Mouse (Mus musculus) CH12.LX (cell line): ENCODE results near the gene 5730522E02Rik. TPM values are rescaled to one million over a fixed set of nuclear protein-coding genes. Genes with fewer than 3 reads are reported as not detected.

Experiments used
- DNase-seq: peaks from one replicate; pipeline ENCODE4 v3.0.0-alpha.2; 2013; ENCODE audit errors: extremely low read depth
- H3K27ac ChIP-seq: 2 replicates; pipeline ENCODE4 v1.5.1; 2012; ENCODE audit warnings: low read depth, mild to moderate bottlenecking, control low read depth, moderate library complexity; ENCODE audit not compliant: insufficient read depth
- H3K27me3 ChIP-seq: replicated peaks from 2 replicates; pipeline ENCODE3; 2012; ENCODE audit warnings: inconsistent platforms
- H3K36me3 ChIP-seq, 2 experiments: replicated peaks in 1 of 2; 2 replicates each; pipeline versions ENCODE3 to v1.6.1; 2012; ENCODE audit warnings: inconsistent platforms in 1 of 2, low read length in 1 of 2, mild to moderate bottlenecking in 1 of 2, mixed read lengths in 1 of 2, moderate library complexity in 1 of 2; ENCODE audit not compliant: control insufficient read depth in 1 of 2, insufficient read depth in 1 of 2
- H3K4me1 ChIP-seq, 2 experiments: 2 replicates each; pipeline ENCODE4 v1.6.1; 2012; ENCODE audit warnings: inconsistent platforms in 1 of 2, moderate library complexity in 1 of 2; ENCODE audit not compliant: insufficient read depth in 2 of 2, control insufficient read depth in 1 of 2
- H3K4me2 ChIP-seq: 2 replicates; pipeline ENCODE4 v1.6.1; 2012; ENCODE audit warnings: low read depth, mild to moderate bottlenecking, control low read depth; ENCODE audit not compliant: poor library complexity, insufficient read depth, severe bottlenecking
- H3K4me3 ChIP-seq, 3 experiments: fragments of 150-350 bp in 1 of 3; sonication (generic) in 1 of 3; replicated peaks in 1 of 3; 2 replicates each; pipeline versions ENCODE3 to v1.5.1; 2011 to 2012; ENCODE audit warnings: low read depth in 2 of 3, low read length in 2 of 3, mild to moderate bottlenecking in 2 of 3, moderate library complexity in 2 of 3, control low read depth in 1 of 3, improper control_type of control experiment in 1 of 3, inconsistent platforms in 1 of 3, mixed read lengths in 1 of 3; ENCODE audit not compliant: poor library complexity in 1 of 3
- H3K79me2 ChIP-seq: replicated peaks from 2 replicates; pipeline ENCODE4 v1.6.1; 2012; ENCODE audit warnings: mild to moderate bottlenecking, moderate library complexity; ENCODE audit not compliant: control insufficient read depth, poor library complexity, insufficient read depth, severe bottlenecking; ENCODE audit errors: extremely low read depth
- H3K9ac ChIP-seq: 2 replicates; pipeline ENCODE4 v1.6.1; 2012; ENCODE audit warnings: low read depth, mild to moderate bottlenecking, control low read depth, moderate library complexity; ENCODE audit not compliant: insufficient read depth
- H3K9me3 ChIP-seq: replicated peaks from 2 replicates; pipeline ENCODE3; 2012; ENCODE audit warnings: low read length, inconsistent platforms, mixed read lengths
- BHLHE40 ChIP-seq: IDR thresholded peaks from 2 replicates; pipeline ENCODE4 v1.6.1; 2011; ENCODE audit warnings: mild to moderate bottlenecking, low read depth, low read length, improper control_type of control experiment
- CTCF ChIP-seq, 2 experiments: IDR thresholded peaks in 1 of 2; conservative IDR thresholded peaks in 1 of 2; 2 replicates each; pipeline ENCODE4 v1.5.1; 2011 to 2012; ENCODE audit warnings: low read depth in 2 of 2, low read length in 2 of 2, improper control_type of control experiment in 1 of 2, inconsistent platforms in 1 of 2, mild to moderate bottlenecking in 1 of 2, moderate library complexity in 1 of 2
- E2F4 ChIP-seq: IDR thresholded peaks from 2 replicates; pipeline ENCODE4 v1.6.1; 2011; ENCODE audit warnings: low read depth, low read length, improper control_type of control experiment; ENCODE audit not compliant: insufficient replicate concordance
- ELF1 ChIP-seq: IDR thresholded peaks from 2 replicates; pipeline ENCODE4 v1.6.1; 2014; ENCODE audit warnings: low read depth, mild to moderate bottlenecking, inconsistent platforms, low read length, improper control_type of control experiment
- EP300 ChIP-seq: IDR thresholded peaks from 2 replicates; pipeline ENCODE4 v1.6.1; 2011; ENCODE audit warnings: low read length, improper control_type of control experiment
- ETS1 ChIP-seq: conservative IDR thresholded peaks from 2 replicates; pipeline ENCODE4 v1.6.1; 2012; ENCODE audit warnings: low read depth, mild to moderate bottlenecking, inconsistent platforms, low read length, improper control_type of control experiment, moderate library complexity
- HCFC1 ChIP-seq: IDR thresholded peaks from 2 replicates; pipeline ENCODE4 v1.6.1; 2012; ENCODE audit warnings: low read depth, mild to moderate bottlenecking, inconsistent platforms, low read length, improper control_type of control experiment
- JUN ChIP-seq: IDR thresholded peaks from 2 replicates; pipeline ENCODE4 v1.6.1; 2011; ENCODE audit warnings: low read depth, mild to moderate bottlenecking, low read length, improper control_type of control experiment, moderate library complexity; ENCODE audit not compliant: insufficient read depth
- JUND ChIP-seq: conservative IDR thresholded peaks from 2 replicates; pipeline ENCODE4 v1.6.1; 2011; ENCODE audit warnings: low read depth, low read length, improper control_type of control experiment
- MXI1 ChIP-seq: IDR thresholded peaks from 2 replicates; pipeline ENCODE4 v1.6.1; 2011; ENCODE audit warnings: mild to moderate bottlenecking, low read depth, low read length, improper control_type of control experiment
- PAX5 ChIP-seq: IDR thresholded peaks from 2 replicates; pipeline ENCODE4 v1.6.1; 2012; ENCODE audit warnings: low read length, inconsistent platforms, mixed read lengths
- POLR2AphosphoS2 ChIP-seq: IDR thresholded peaks from 2 replicates; pipeline ENCODE4 v1.6.1; 2011; ENCODE audit warnings: low read depth, low read length, improper control_type of control experiment
- RAD21 ChIP-seq: IDR thresholded peaks from 2 replicates; pipeline ENCODE4 v1.6.1; 2011; ENCODE audit warnings: low read depth, mild to moderate bottlenecking, low read length, improper control_type of control experiment, moderate library complexity
- SIN3A ChIP-seq: IDR thresholded peaks from 2 replicates; pipeline ENCODE4 v1.6.1; 2012; ENCODE audit warnings: low read length, improper control_type of control experiment, inconsistent platforms
- SMC3 ChIP-seq: IDR thresholded peaks from 2 replicates; pipeline ENCODE4 v1.6.1; 2011; ENCODE audit warnings: low read depth, low read length, improper control_type of control experiment
- TBP ChIP-seq: conservative IDR thresholded peaks from 2 replicates; pipeline ENCODE4 v1.6.1; 2011; ENCODE audit warnings: low read depth, low read length, improper control_type of control experiment
- TCF12 ChIP-seq: IDR thresholded peaks from 2 replicates; pipeline ENCODE4 v1.6.1; 2014; ENCODE audit warnings: low read depth, mild to moderate bottlenecking, inconsistent platforms, low read length, improper control_type of control experiment
- UBTF ChIP-seq: IDR thresholded peaks from 2 replicates; pipeline ENCODE4 v1.6.1; 2012; ENCODE audit warnings: low read depth, mild to moderate bottlenecking, inconsistent platforms, low read length, improper control_type of control experiment, moderate library complexity
- USF1 ChIP-seq: IDR thresholded peaks from 2 replicates; pipeline ENCODE4 v1.6.1; 2014; ENCODE audit warnings: low read depth, mild to moderate bottlenecking, inconsistent platforms, low read length, improper control_type of control experiment
- ZKSCAN1 ChIP-seq: IDR thresholded peaks from 2 replicates; pipeline ENCODE4 v1.6.1; 2012; ENCODE audit warnings: low read depth, inconsistent platforms, low read length, improper control_type of control experiment, borderline replicate concordance
- ZMIZ1 ChIP-seq: IDR thresholded peaks from 2 replicates; pipeline ENCODE4 v1.6.1; 2012; ENCODE audit warnings: low read depth, mild to moderate bottlenecking, inconsistent platforms, low read length, improper control_type of control experiment
- dilution Hi-C: fragments of 300-500 bp; cut with MboI; formaldehyde crosslinking; loops from 2 replicates; pipeline ENCODE4 v1.14.3; 2020; ENCODE audit warnings: low sequenced_read_pairs; ENCODE audit not compliant: extremely low pct_unique_long_range_greater_than_20kb, extremely low pct_ligation_motif_present
- in situ Hi-C: fragments of 300-500 bp; cut with MboI; formaldehyde crosslinking; loops from 3 replicates; pipeline ENCODE4 v1.14.3; 2019; ENCODE audit warnings: low sequenced_read_pairs, low pct_ligation_motif_present, low pct_unique_long_range_greater_than_20kb, mixed read lengths
- polyA plus RNA-seq: library from polyadenylated mRNA; unstranded; fragments of >175 nt; gene quantifications from 2 replicates; pipeline ENCODE4 v1.2.1, GENCODE M21; 2012; ENCODE audit warnings: low read depth; ENCODE audit not compliant: insufficient read length
- total RNA-seq, 2 experiments: library from RNA; depleted of rRNA; stranded (reverse); fragments of 300-350 nt in 1 of 2; fragments of >200 nt in 1 of 2; gene quantifications; 2 replicates each; pipeline ENCODE4 v1.2.3; 2012 to 2014

5730522E02Rik gene
- total and polyA plus RNA-seq, 3 experiments = not detected

DNA sequence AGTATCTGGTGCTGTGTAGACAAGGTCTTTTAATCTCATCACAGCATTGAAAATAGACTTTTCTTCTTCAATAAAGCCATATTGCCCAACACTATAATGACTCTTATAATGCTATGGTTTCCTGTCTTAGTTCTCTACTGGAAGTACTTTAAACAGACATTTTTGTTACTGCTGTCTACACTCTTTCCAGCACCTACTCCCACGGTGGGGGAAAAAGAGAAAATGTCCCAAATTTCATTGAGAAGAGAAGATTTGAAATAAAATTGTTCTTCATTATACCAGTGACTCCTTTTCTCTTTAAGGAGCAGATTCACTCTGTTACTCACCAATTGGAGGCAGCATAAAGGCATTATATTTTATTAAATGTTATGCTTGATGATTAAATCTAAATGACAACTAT, 72.5 kb downstream of the 5730522E02Rik start:
- Histone ChIP-seq H3K4me3 (no peak overlapping the region), H3K4me2 (no peak overlapping the region), H3K27me3 (no peaks in the 10 kb centered on the region), H3K9me3 (no peaks in the 10 kb centered on the region), H3K36me3 (no peaks in the 10 kb centered on the region), H3K27ac (no peak overlapping the region), H3K9ac (no peak overlapping the region), H3K4me1 (no peaks in the 10 kb centered on the region), H3K79me2 (no peaks in the 10 kb centered on the region)
- dilution Hi-C loops = no loop called here
- DNase-seq = no peak
- no peak for TF ChIP-seq ZKSCAN1
- TF ChIP-seq JUND = no peak
- in situ Hi-C loops = no loop called here

DNA sequence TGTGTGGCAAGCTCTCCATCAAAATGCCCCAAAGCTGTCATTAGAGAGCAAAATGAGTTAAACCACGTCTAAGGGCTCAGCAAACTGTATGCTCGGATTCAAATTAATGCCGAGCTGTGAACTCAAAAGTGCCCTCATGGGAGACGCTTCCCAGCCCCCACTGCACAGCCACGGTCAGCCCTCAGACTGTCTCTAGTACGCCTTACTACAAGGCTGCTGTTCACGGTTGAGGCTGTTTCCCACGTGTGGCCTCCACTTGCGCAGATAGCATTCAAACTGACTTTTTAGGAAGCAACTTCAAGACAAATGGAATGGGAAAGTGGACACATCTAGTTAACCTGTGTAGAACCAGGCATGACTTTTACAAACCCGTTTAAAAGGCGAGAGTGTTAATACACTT, 79.7 kb downstream of the 5730522E02Rik start:
- in situ Hi-C loops = no loop called here

DNA sequence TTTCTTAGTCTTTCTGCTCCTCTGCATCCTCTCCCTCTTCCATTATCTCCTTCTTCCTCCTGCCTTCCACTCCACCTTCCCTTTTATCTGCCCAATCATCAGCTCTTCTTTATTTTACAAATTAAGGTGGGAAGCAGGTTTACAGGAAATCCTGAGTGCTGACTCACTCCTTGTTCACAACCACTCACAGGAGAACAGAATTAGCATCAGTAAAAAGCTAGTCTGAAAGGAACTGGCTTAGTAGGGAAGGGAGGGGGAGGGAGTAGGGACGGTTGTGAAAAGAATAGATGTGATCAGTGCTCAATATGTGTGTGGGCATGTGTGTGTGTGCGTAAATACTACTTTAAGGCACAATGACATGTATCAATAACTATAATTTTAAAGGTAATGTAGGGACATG, 81.5 kb downstream of the 5730522E02Rik start:
- DNase-seq = no peak
- in situ Hi-C loops (no loop called here), dilution Hi-C loops (no loop called here)
- H3K79me2 ChIP-seq = no peaks in the 10 kb centered on the region
- H3K4me3 ChIP-seq = peak overlapping the region in 1 of 3 experiments; percentile 16
- H3K4me1 ChIP-seq = peaks cover 0 to 9% of the 10 kb centered on the region in 2 experiments; a peak in 3 of 4 replicates
- H3K4me2 ChIP-seq = peak overlapping the region; percentile 94; the same call in 1 of the 2 replicates
- no peaks in the 10 kb centered on the region for H3K27me3 ChIP-seq
- no peak overlapping the region for H3K27ac ChIP-seq
- no peaks in the 10 kb centered on the region for H3K36me3 ChIP-seq
- TF ChIP-seq EP300 (no peak), ZKSCAN1 (no peak), SIN3A (no peak), E2F4 (no peak), UBTF (no peak)
- no peak overlapping the region for H3K9ac ChIP-seq
- no peaks in the 10 kb centered on the region for H3K9me3 ChIP-seq

More for the DNA sequence above, 79.7 kb downstream of the 5730522E02Rik start:
- dilution Hi-C loops = no loop called here
- Histone ChIP-seq H3K27ac (no peak overlapping the region), H3K9me3 (no peaks in the 10 kb centered on the region), H3K36me3 (no peaks in the 10 kb centered on the region), H3K27me3 (no peaks in the 10 kb centered on the region), H3K9ac (no peak overlapping the region), H3K4me3 (no peak overlapping the region), H3K79me2 (no peaks in the 10 kb centered on the region), H3K4me1 (peaks cover 0 to 9% of the 10 kb centered on the region in 2 experiments; a peak in 3 of 4 replicates), H3K4me2 (no peak overlapping the region)
- no peak for DNase-seq
- no peak for TF ChIP-seq MXI1
- no peak for TF ChIP-seq RAD21
- TF ChIP-seq SMC3 = no peak
- TF ChIP-seq ETS1 = no peak
- no peak for TF ChIP-seq JUND
- TF ChIP-seq ZMIZ1 = no peak
- no peak for TF ChIP-seq HCFC1
- TF ChIP-seq TBP = no peak
- no peak for TF ChIP-seq PAX5
- TF ChIP-seq POLR2AphosphoS2 = no peak
- TF ChIP-seq EP300 = no peak
- TF ChIP-seq TCF12 = no peak
- TF ChIP-seq USF1 = no peak
- TF ChIP-seq BHLHE40 = no peak
- no peak for TF ChIP-seq UBTF
- no peak for TF ChIP-seq JUN
- TF ChIP-seq CTCF (conservative IDR thresholded peaks at IDR 0.05 in 1 of 2, IDR thresholded peaks at IDR 0.05 in 1 of 2; ENCODE audit: low read depth in 2 of 2, low read length in 2 of 2) = no peak
- no peak for TF ChIP-seq ELF1
